Mouse (Mus musculus) T-helper 17 cell (primary cell): ENCODE measurements around the gene Grm6.

Experiments
- in situ Hi-C, 2 experiments: fragments of 300-600 bp; cut with MboI, MseI; formaldehyde crosslinking; loops; 1 replicate in 1 of 2; 2 replicates in 1 of 2; pipeline ENCODE4 v1.15.1; 2025; ENCODE audit warnings: high pct_unique_total_duplicates in 2 of 2

The Grm6 gene

DNA sequence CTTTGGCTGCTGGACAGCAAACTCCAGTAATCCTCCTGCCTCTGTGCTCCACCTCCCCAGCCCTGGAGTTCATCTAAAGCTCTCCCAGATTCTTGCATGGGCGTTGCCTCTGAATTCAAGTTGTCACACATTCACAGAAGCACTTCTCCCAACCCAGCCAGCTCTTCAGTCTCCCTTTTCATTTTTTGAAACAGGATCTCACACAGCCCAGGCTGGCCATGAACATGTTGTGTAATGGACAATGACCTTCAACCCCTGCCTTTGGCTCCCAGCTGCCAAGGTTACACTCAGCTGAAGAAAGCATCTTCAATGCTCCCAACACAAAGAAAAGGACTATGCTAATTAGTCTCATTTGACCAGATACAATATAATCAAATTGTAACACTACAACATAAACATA is 62.8 kb downstream of the Grm6 start:
- in situ Hi-C loops: loop anchor here in 1 of 2 experiments (5.0 kb wide), 1 partner anchor 91 kb away; no protein-coding TSS in a partner anchor

DNA sequence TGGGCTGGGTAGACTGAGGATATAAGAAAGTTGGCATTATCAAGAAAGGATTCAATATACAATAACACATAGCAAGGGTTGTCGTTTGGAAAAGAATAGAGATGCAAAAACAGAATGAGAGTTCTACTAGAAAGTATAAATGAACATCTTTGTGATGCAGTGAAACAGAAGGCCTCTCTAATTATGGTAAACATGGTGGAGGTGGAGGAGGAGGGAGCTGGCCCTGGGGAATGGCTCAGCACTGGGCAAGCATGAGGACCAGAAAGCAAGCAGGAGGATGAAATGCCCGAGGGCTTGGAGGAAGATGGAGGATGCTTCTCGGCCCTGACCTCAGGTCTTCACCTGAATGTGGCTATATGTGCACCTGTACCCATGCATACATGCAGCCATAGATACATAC is 64.0 kb downstream of the Grm6 start:
- in situ Hi-C loops: loop anchor here in 1 of 2 experiments (5.0 kb wide), 1 partner anchor 92 kb away; no protein-coding TSS in a partner anchor
